Mouse (Mus musculus): ENCODE data around the gene Pih1d2.

Pih1d2 gene

GRCm38 (mm10) chr9:50616766-50617603, at the start of gene Pih1d2, which contains the start of gene Nkapd1:
Gene Pih1d2, plus strand, starts transcription at chr9:50617321.
Gene Nkapd1, minus strand, starts transcription at chr9:50617464.
- peak; percentile 83 to 93 for DNase-seq (ENCODE audit: low spot score in 2 of 2)

- DNase-seq (ENCODE audit: low spot score in 2 of 2), result no peak
These were observed 49.7 kb upstream of the Pih1d2 start for GRCm38 (mm10) chr9:50567372-50567771.

- no peak for DNase-seq (ENCODE audit: low spot score in 2 of 2)
These were observed 49.2 kb upstream of the Pih1d2 start for GRCm38 (mm10) chr9:50567881-50568280.

GRCm38 (mm10) chr9:50569599-50570525, 47.3 kb upstream of the Pih1d2 start:
- DNase-seq (ENCODE audit: low spot score in 2 of 2), result no peak

GRCm38 (mm10) chr9:50580370-50580769, 36.8 kb upstream of the Pih1d2 start:
- no peak for DNase-seq (ENCODE audit: low spot score in 2 of 2)

- DNase-seq (ENCODE audit: low spot score in 2 of 2), result no peak
These were observed 31.8 kb upstream of the Pih1d2 start for GRCm38 (mm10) chr9:50585145-50585818.

- no peak for DNase-seq (ENCODE audit: low spot score in 2 of 2)
These were observed 30.2 kb upstream of the Pih1d2 start for GRCm38 (mm10) chr9:50586955-50587354.

GRCm38 (mm10) chr9:50590856-50591518, 26.1 kb upstream of the Pih1d2 start:
- DNase-seq (ENCODE audit: low spot score in 2 of 2), result no peak

GRCm38 (mm10) chr9:50592955-50593354, 24.2 kb upstream of the Pih1d2 start:
- DNase-seq (ENCODE audit: low spot score in 2 of 2), result no peak

- no peak for DNase-seq (ENCODE audit: low spot score in 2 of 2)
These were observed 23.6 kb upstream of the Pih1d2 start for GRCm38 (mm10) chr9:50593544-50593943.

GRCm38 (mm10) chr9:50594794-50595417, 22.2 kb upstream of the Pih1d2 start:
- no peak for DNase-seq (ENCODE audit: low spot score in 2 of 2)

GRCm38 (mm10) chr9:50596973-50597372, 20.1 kb upstream of the Pih1d2 start:
- no peak for DNase-seq (ENCODE audit: low spot score in 2 of 2)

- DNase-seq (ENCODE audit: low spot score in 2 of 2), result no peak
These were observed 15.6 kb upstream of the Pih1d2 start for GRCm38 (mm10) chr9:50601536-50601935.

GRCm38 (mm10) chr9:50602055-50602845, 14.9 kb upstream of the Pih1d2 start:
- no peak for DNase-seq (ENCODE audit: low spot score in 2 of 2)

GRCm38 (mm10) chr9:50603189-50603997, 13.7 kb upstream of the Pih1d2 start, which contains the start of the genes Sdhd and Timm8b:
Gene Sdhd, minus strand, starts transcription at chr9:50603812.
Gene Timm8b, plus strand, starts transcription at chr9:50603910.
- peak; percentile 88 to 89 for DNase-seq (ENCODE audit: low spot score in 2 of 2)

- DNase-seq (ENCODE audit: low spot score in 2 of 2), result no peak
These were observed 13.2 kb upstream of the Pih1d2 start for GRCm38 (mm10) chr9:50603998-50604324.

- DNase-seq (ENCODE audit: low spot score in 2 of 2), result no peak
These were observed 12.8 kb upstream of the Pih1d2 start for GRCm38 (mm10) chr9:50604338-50604737.

- no peak for DNase-seq (ENCODE audit: low spot score in 2 of 2)
These were observed 5.0 kb upstream of the Pih1d2 start for GRCm38 (mm10) chr9:50612115-50612514.

GRCm38 (mm10) chr9:50616161-50616560, 960 bp upstream of the Pih1d2 start:
- no peak for DNase-seq (ENCODE audit: low spot score in 2 of 2)

Measured in frontal cortex, postnatal 25 days (tissue).